In the genomic region with DNA sequence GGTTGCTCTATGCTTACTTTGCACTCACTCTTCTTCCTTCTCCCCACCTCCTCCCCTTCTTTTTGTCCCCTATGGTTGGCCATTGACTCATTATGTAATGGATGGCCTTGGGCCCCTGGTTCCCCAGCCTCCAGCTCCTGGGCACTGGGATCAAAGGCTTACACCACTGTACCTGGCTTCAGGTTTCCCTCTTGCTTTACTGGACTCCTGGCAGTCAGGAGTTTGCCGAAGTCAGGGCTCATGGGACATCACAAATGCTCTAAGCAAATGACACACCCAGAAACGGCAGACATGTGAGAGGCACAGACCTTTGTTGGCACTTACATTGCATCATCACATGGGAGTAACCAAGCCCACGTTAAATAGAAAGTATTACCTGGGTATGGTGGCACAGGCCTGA, we compare ENCODE assay signal across 25 mouse cellular contexts. TPM values are rescaled to one million over a fixed set of nuclear protein-coding genes. Genes with fewer than 3 reads are reported as not detected.
DNase-seq lines count a peak whose midpoint lies in the region; ATAC-seq and TF ChIP-seq lines count a peak whose summit lies in the region.
"Had no signal": no experiment of that assay in that cellular context is flagged by ENCODE, and none has a peak within 500 bp of the region (broad histone marks: within the 10 kb centered on the region; RNA-seq: fewer than 3 reads in every experiment).

No protein-coding gene starts in this region.

- DNase-seq in embryonic facial prominence, embryonic 14.5 days (ENCODE audit: low spot score) = no peak
- DNase-seq in embryonic facial prominence, embryonic 10.5 days (ENCODE audit: low spot score) = no peak
- peak; percentile 10 for DNase-seq in MN1 (ENCODE audit: low spot score)
- no peak for DNase-seq in forebrain, embryonic 14.5 days (ENCODE audit: low spot score)
- DNase-seq in c-Kit-positive CD71-positive TER-119-positive erythroid progenitor cells, embryonic 14.5 days (ENCODE audit: low spot score) = no peak
- DNase-seq in layer of hippocampus, adult 8-10 months (ENCODE audit: low spot score in 2 of 2) = no peak
- DNase-seq: adrenal gland, adult 8-10 months; cerebellum, adult 11-12 months; gastrocnemius, postnatal 25 days; heart, adult 18-20 months; kidney, adult 2 months; layer of hippocampus, adult 9-11 months; right cerebral cortex, adult 18-20 months had no signal

- H3K9me3 ChIP-seq in embryonic facial prominence, embryonic 14.5 days (ENCODE audit: control insufficient read depth, low read length) = no peaks in the 10 kb centered on the region
- H3K9me3 ChIP-seq in embryonic facial prominence, embryonic 10.5 days = no peaks in the 10 kb centered on the region
- no peaks in the 10 kb centered on the region for H3K9me3 ChIP-seq in intestine, embryonic 16.5 days (ENCODE audit: control insufficient read depth, low read length)
- no peaks in the 10 kb centered on the region for H3K9me3 ChIP-seq in forebrain, embryonic 14.5 days (replicated peaks; ENCODE audit: control insufficient read depth, low read length)
- H3K9me3 ChIP-seq: embryonic facial prominence, embryonic 15.5 days; forebrain, embryonic 12.5 days; heart, embryonic 12.5 days; hindbrain, embryonic 13.5 days; neural tube, embryonic 12.5 days had no signal

- H3K4me1 ChIP-seq in embryonic facial prominence, embryonic 14.5 days (ENCODE audit: control insufficient read depth, insufficient read depth, low read length) = no peaks in the 10 kb centered on the region
- no peaks in the 10 kb centered on the region for H3K4me1 ChIP-seq in embryonic facial prominence, embryonic 10.5 days
- H3K4me1 ChIP-seq in intestine, embryonic 16.5 days (ENCODE audit: control insufficient read depth, insufficient read depth, low read length) = no peaks in the 10 kb centered on the region; the same call in 1 of the 2 replicates
- H3K4me1 ChIP-seq in forebrain, embryonic 14.5 days (ENCODE audit: control insufficient read depth, insufficient read depth, low read length) = no peaks in the 10 kb centered on the region
- H3K4me1 ChIP-seq: embryonic facial prominence, embryonic 15.5 days; forebrain, embryonic 12.5 days; hindbrain, embryonic 13.5 days; neural tube, embryonic 12.5 days had no signal

- ATAC-seq in embryonic facial prominence, embryonic 14.5 days (ENCODE audit: low read depth) = 0 out of 2 replicates have a peak, but pooled peaks have one; percentile 26
- ATAC-seq in intestine, embryonic 16.5 days = peak; percentile 72
- no peak for ATAC-seq in forebrain, embryonic 14.5 days
- ATAC-seq: midbrain, embryonic 16.5 days had no signal

- H3K4me2 ChIP-seq in embryonic facial prominence, embryonic 14.5 days (ENCODE audit: low read depth, low read length) = no peak overlapping the region
- no peak overlapping the region for H3K4me2 ChIP-seq in intestine, embryonic 16.5 days (ENCODE audit: low read depth, low read length)
- H3K4me2 ChIP-seq in myocyte (ENCODE audit: low read depth) = peak overlapping the region; percentile 27
- no peak overlapping the region for H3K4me2 ChIP-seq in forebrain, embryonic 14.5 days (ENCODE audit: low read length)
- H3K4me2 ChIP-seq: embryonic facial prominence, embryonic 15.5 days; forebrain, embryonic 12.5 days; heart, embryonic 12.5 days; hindbrain, embryonic 13.5 days; lung, embryonic 14.5 days; midbrain, embryonic 11.5 days; neural tube, embryonic 12.5 days had no signal

- H3K9ac ChIP-seq in embryonic facial prominence, embryonic 14.5 days (ENCODE audit: low read depth, low read length) = no peak overlapping the region
- H3K9ac ChIP-seq in intestine, embryonic 16.5 days (ENCODE audit: low read depth, low read length) = no peak overlapping the region
- no peak overlapping the region for H3K9ac ChIP-seq in forebrain, embryonic 14.5 days (ENCODE audit: low read length)
- H3K9ac ChIP-seq: embryonic facial prominence, embryonic 15.5 days; forebrain, embryonic 12.5 days; heart, embryonic 12.5 days; hindbrain, embryonic 13.5 days; liver, embryonic 14.5 days; lung, embryonic 14.5 days; neural tube, embryonic 12.5 days had no signal

- no peak overlapping the region for H3ac ChIP-seq in myocyte (ENCODE audit: control insufficient read depth, insufficient read length)

- 61% methylated on average over 3 of the region's 3 CpGs for WGBS in embryonic facial prominence, embryonic 14.5 days
- 83% methylated on average over 3 of the region's 3 CpGs for WGBS in embryonic facial prominence, embryonic 10.5 days
- 65% methylated on average over 3 of the region's 3 CpGs for WGBS in intestine, embryonic 16.5 days
- 86% methylated on average over 3 of the region's 3 CpGs for WGBS in forebrain, embryonic 14.5 days

- no peaks in the 10 kb centered on the region for H3K27me3 ChIP-seq in embryonic facial prominence, embryonic 14.5 days (replicated peaks; ENCODE audit: control insufficient read depth, insufficient read depth, low read length)
- no peaks in the 10 kb centered on the region for H3K27me3 ChIP-seq in embryonic facial prominence, embryonic 10.5 days (replicated peaks; ENCODE audit: low read depth, poor library complexity, severe bottlenecking)
- H3K27me3 ChIP-seq in intestine, embryonic 16.5 days (replicated peaks; ENCODE audit: control insufficient read depth, insufficient read depth, low read length) = no peaks in the 10 kb centered on the region
- no peaks in the 10 kb centered on the region for H3K27me3 ChIP-seq in myocyte (ENCODE audit: control insufficient read depth, insufficient read depth, insufficient read length)
- no peaks in the 10 kb centered on the region for H3K27me3 ChIP-seq in forebrain, embryonic 14.5 days (replicated peaks; ENCODE audit: control insufficient read depth, insufficient read depth, low read length)
- H3K27me3 ChIP-seq: embryonic facial prominence, embryonic 15.5 days; forebrain, embryonic 12.5 days; heart, embryonic 12.5 days; hindbrain, embryonic 13.5 days; neural tube, embryonic 12.5 days had no signal

- no peak overlapping the region for H3K27ac ChIP-seq in embryonic facial prominence, embryonic 14.5 days (replicated peaks; ENCODE audit: low read depth, low read length)
- H3K27ac ChIP-seq in embryonic facial prominence, embryonic 10.5 days (replicated peaks) = no peak overlapping the region
- no peak overlapping the region for H3K27ac ChIP-seq in intestine, embryonic 16.5 days (ENCODE audit: low read length)
- H3K27ac ChIP-seq in forebrain, embryonic 14.5 days (ENCODE audit: low read depth, low read length) = no peak overlapping the region
- H3K27ac ChIP-seq: embryonic facial prominence, embryonic 15.5 days; forebrain, embryonic 12.5 days; hindbrain, embryonic 13.5 days; kidney, postnatal 0 days; liver, embryonic 14.5 days; neural tube, embryonic 12.5 days had no signal

- H3K4me3 ChIP-seq in embryonic facial prominence, embryonic 14.5 days (ENCODE audit: low read depth, low read length) = no peak overlapping the region
- no peak overlapping the region for H3K4me3 ChIP-seq in embryonic facial prominence, embryonic 10.5 days
- no peak overlapping the region for H3K4me3 ChIP-seq in intestine, embryonic 16.5 days (ENCODE audit: low read length)
- H3K4me3 ChIP-seq in myocyte = no peak overlapping the region
- H3K4me3 ChIP-seq in forebrain, embryonic 14.5 days (ENCODE audit: low read depth, low read length) = no peak overlapping the region
- H3K4me3 ChIP-seq: embryonic facial prominence, embryonic 15.5 days; forebrain, embryonic 12.5 days; heart, embryonic 12.5 days; hindbrain, embryonic 13.5 days; neural tube, embryonic 12.5 days had no signal

- no peaks in the 10 kb centered on the region for H3K36me3 ChIP-seq in embryonic facial prominence, embryonic 14.5 days (ENCODE audit: control insufficient read depth, insufficient read depth, low read length)
- H3K36me3 ChIP-seq in embryonic facial prominence, embryonic 10.5 days (replicated peaks) = no peaks in the 10 kb centered on the region
- no peaks in the 10 kb centered on the region for H3K36me3 ChIP-seq in intestine, embryonic 16.5 days (ENCODE audit: control insufficient read depth, insufficient read depth, low read length)
- no peaks in the 10 kb centered on the region for H3K36me3 ChIP-seq in myocyte (ENCODE audit: control insufficient read depth, insufficient read depth)
- H3K36me3 ChIP-seq in forebrain, embryonic 14.5 days (ENCODE audit: control insufficient read depth, insufficient read depth, low read length) = no peaks in the 10 kb centered on the region
- H3K36me3 ChIP-seq: embryonic facial prominence, embryonic 15.5 days; forebrain, embryonic 12.5 days; heart, embryonic 12.5 days; hindbrain, embryonic 13.5 days; neural tube, embryonic 12.5 days had no signal

- H3K79me2 ChIP-seq in myocyte (ENCODE audit: control insufficient read depth, insufficient read depth) = no peaks in the 10 kb centered on the region

- TF ChIP-seq POLR2A in myocyte (IDR thresholded peaks at IDR 0.05; ENCODE audit: insufficient read length, low read depth) = no peak

TF ChIP-seq in myocyte, 11 proteins besides CTCF, POLR2A, EP300 and RAD21:
- TF ChIP-seq POLR2AphosphoS2 (IDR thresholded peaks at IDR 0.05; ENCODE audit: insufficient read length, low read depth) (no peak), CEBPB (IDR thresholded peaks at IDR 0.05; ENCODE audit: insufficient read depth, poor library complexity, severe bottlenecking) (no peak), MAX (IDR thresholded peaks at IDR 0.05; ENCODE audit: low read depth) (no peak), REST (IDR thresholded peaks at IDR 0.05; ENCODE audit: insufficient read depth, insufficient read length) (no peak), TCF3 (IDR thresholded peaks at IDR 0.05; ENCODE audit: insufficient read length, low read depth) (no peak), USF1 (IDR thresholded peaks at IDR 0.05; ENCODE audit: low read depth) (no peak), MYOG (IDR thresholded peaks at IDR 0.05; ENCODE audit: control insufficient read depth in 1 of 3, insufficient read depth in 1 of 3, insufficient read length in 2 of 3, low read depth in 2 of 3) (no peak), TCF12 (IDR thresholded peaks at IDR 0.05; ENCODE audit: insufficient read depth, poor library complexity, severe bottlenecking) (no peak)

RNA-seq across cellular contexts. Expression of gene Hk2, which starts 31.6 kb away (rescaled TPM):
- 16.7 and 17.7 TPM in 2 replicates for polyA plus RNA-seq in embryonic facial prominence, embryonic 14.5 days (2014; fragmentation: Nextera tagmentation; extraction: Ambion mirVana)
- polyA plus RNA-seq in embryonic facial prominence, embryonic 10.5 days (2016; fragmentation: Nextera tagmentation; extraction: Ambion mirVana) = 27.7 and 32.3 TPM in 2 replicates
- 14.7 and 18.0 TPM in 2 replicates for polyA plus RNA-seq in intestine, embryonic 16.5 days (2015; fragmentation: Nextera tagmentation; extraction: Ambion mirVana)
- 81.2 TPM for polyA plus RNA-seq in myocyte (2012; fragmentation: generic; extraction: Trizol)
- polyA plus RNA-seq in forebrain, embryonic 14.5 days (2014; fragmentation: Nextera tagmentation; extraction: Ambion mirVana) = 4.9 and 5.5 TPM in 2 replicates
- 10 to 100 TPM in 2 of 4 experiments, 1 to 10 TPM in 2; 5.6 to 14.4 (median 9.6) TPM for total RNA-seq in layer of hippocampus, adult 8-10 months (2022)
